Mouse (Mus musculus): ENCODE measurements around the gene D430042O09Rik. TPM values are rescaled to one million over a fixed set of nuclear protein-coding genes. Genes with fewer than 3 reads are reported as not detected.

Gene D430042O09Rik
- total RNA-seq, 2 experiments from 2014 or later, result 18.1 to 25.4 TPM

GRCm38 (mm10) chr7:125868570-125868969 is 160.9 kb downstream of the D430042O09Rik start:
- no peak for DNase-seq (ENCODE audit: low spot score in 2 of 2)

- DNase-seq (ENCODE audit: low spot score in 2 of 2), result no peak
Observed at GRCm38 (mm10) chr7:125871404-125872201, 163.9 kb downstream of the D430042O09Rik start.

- no peak for DNase-seq (ENCODE audit: low spot score in 2 of 2)
Observed at GRCm38 (mm10) chr7:125872202-125872580, 164.5 kb downstream of the D430042O09Rik start.

- no peak for DNase-seq (ENCODE audit: low spot score in 2 of 2)
Observed at GRCm38 (mm10) chr7:125872874-125873273, 165.2 kb downstream of the D430042O09Rik start.

DNA sequence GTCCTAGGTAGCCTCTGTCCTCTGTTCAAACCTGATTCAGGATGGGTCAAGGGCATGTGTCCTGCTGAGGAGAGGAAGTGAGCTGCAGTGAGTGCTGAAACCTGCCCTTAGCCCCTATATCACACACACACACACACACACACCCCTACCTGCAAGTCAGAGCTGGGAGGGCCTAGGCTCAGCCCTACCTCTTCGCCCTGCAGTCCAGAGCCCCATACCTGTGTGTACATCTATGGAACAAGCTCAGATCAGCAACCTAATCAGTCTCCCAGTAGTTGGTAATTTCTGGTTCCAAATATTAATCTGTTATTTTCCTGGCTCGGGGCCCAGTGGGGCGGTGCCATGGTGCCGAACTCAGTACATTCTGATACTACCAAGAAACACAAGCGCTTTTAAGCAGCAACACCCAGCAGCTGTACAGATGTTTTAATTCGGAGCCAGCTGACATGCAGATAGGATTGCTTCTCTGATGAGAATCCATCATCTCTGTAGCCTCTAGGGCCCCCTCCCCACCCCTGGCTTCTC is 166.3 kb downstream of the D430042O09Rik start:
- no peak for DNase-seq (ENCODE audit: low spot score in 2 of 2)

GRCm38 (mm10) chr7:125878040-125878439 is 170.4 kb downstream of the D430042O09Rik start:
- no peak for DNase-seq (ENCODE audit: low spot score in 2 of 2)

DNA sequence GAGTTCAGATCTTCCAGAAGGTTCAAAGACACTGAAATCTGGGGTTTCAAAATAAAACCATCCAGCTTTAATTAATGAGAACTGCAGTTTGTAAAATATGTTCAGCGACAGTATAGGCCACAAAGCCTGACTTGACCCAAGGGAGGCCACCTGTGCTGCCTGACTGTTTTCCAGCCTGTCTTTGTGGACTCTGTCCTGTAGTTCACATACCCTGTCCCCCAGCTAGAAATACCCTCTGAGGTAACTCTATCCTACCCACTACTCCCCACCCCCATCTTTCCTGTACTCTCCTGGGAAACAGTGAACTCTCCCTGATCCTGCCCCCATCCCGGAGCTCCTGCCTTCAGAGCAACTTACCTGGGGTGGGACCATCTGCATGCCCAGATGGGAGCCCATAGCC is 175.5 kb downstream of the D430042O09Rik start:
- DNase-seq (ENCODE audit: low spot score in 2 of 2), result no peak

DNA sequence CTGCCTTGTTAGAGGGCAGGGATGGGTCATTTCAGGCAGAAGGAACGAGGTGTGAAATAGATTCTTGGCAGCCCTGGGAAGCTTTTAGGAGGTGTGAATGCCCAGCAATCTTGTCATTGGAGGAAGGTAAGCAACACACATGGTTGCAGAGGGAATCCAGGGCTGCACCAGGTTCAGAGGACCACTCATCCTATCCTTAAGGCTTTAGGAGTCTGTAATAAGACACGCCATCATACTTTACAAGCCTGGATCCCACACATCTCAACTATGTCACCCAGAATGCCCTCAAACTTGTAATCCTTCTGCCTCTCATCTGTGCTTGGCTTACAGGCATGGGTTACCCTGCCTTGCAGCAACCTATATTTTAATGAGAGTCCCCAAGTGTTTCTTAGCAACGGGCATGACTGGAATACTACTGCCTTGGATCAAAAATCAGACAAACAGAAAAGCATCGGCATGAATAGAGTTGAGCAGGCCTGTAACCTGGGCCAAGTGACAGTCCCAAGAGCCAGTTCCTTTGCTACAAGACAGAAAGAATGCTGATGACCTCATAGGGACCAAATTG is 178.5 kb downstream of the D430042O09Rik start:
- DNase-seq (ENCODE audit: low spot score in 2 of 2), result no peak

DNA sequence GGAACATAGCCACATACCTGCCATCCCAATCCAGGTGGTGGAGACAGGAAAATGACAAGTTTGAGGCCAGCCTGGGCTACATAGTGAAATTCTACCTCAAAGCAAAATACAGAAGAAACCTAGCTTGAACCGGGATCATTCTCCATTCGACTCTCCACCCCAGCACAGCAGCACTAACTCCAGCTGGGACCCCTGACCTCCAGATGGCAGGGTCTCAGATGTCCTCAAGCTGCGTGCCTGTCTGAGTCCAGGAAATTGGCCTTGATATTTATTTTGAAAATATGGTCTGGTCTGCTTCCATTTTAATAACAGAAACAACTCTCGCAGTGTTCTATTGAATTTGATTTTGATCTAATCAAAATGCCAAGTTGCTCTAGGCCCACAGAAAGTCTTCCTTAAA is 179.4 kb downstream of the D430042O09Rik start:
- DNase-seq (ENCODE audit: low spot score in 2 of 2), result no peak

- DNase-seq (ENCODE audit: low spot score in 2 of 2), result no peak
Observed at GRCm38 (mm10) chr7:125887761-125888160, 180.1 kb downstream of the D430042O09Rik start.

DNA sequence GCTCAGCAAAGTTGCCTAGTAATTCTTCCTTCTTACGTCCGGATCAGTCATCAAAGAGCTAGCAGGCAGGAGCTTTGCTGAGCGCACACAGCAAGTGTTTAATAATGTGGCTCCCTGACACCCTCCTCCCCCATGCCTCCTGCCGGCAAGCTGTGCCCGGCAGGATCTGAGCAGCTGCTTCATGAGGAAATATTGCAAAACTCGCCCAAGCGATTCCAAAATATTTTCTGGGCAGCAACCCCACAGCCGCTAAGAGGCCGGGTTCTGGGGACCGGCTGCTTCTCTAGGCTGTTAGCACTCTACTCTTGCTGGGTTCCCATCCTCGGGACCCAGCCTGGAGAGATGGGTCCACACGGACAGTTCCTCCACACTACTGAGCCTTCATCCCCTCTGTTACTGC is 180.7 kb downstream of the D430042O09Rik start:
- DNase-seq (ENCODE audit: low spot score in 2 of 2), result no peak

DNA sequence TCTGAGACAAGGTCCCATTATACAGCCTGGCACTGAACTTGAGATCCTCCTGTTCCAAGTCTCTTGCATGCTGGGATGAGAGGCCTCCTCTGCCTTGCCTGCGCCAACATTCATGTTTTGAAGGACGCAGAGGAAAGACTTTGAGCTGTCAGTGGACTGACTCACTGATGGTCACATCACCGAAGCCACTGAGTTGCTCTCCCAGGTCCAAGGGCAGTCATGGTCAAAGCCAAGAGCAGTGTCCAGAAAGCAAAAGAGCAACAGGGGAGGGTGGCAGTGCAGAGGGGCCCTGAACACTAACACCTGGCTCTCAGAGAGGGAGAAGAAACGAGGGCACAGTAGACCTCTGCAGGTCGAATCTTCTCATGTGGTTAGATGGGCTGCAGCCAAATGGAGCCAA is 185.9 kb downstream of the D430042O09Rik start:
- DNase-seq (ENCODE audit: low spot score in 2 of 2), result no peak

- no peak for DNase-seq (ENCODE audit: low spot score in 2 of 2)
Observed at GRCm38 (mm10) chr7:125897059-125897458, 189.4 kb downstream of the D430042O09Rik start.

DNA sequence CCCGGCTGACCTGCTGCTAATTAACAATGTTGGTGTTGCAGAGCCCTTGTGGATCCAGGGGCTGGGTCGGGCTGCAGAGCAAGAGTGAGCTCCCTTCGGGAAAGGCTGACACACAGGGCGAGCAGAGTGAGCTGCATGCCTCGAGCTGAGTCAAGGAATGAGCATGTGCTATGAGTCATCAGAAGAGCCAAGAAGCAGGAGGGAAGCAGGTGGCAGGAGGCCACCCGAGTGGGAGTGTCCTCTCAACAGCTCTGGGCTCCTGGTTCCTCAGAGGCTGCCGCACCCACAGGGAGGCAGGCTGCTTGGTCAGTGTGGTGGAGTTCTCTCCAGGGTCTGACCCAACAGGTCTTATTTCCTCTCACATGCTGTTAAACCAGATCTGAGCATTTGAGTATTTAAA is 191.3 kb downstream of the D430042O09Rik start:
- peak; percentile 55 to 73 for DNase-seq (ENCODE audit: low spot score in 2 of 2)

DNA sequence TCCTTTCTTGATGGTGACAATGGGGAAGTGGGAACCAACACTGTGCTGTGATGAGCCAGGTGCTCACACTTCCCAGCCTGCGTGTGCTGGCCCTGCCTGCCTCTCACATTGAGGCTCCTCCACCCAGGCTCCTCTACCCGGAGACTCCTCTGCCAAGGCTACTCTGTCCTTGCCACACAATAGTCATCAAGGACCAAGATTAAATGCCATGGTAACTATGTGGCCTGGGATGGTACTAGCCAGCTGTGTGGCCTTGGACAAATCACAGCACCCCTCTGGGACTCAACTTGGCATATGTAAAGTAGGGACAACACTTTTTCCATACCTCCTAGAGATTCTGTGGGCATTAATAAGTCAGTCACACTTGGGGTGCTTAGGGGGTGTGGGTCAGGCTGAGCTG is 192.2 kb downstream of the D430042O09Rik start:
- peak in 1 of 2 experiments; percentile 59 for DNase-seq (ENCODE audit: low spot score in 2 of 2)

GRCm38 (mm10) chr7:125900386-125901161 is 192.9 kb downstream of the D430042O09Rik start:
- DNase-seq (ENCODE audit: low spot score in 2 of 2), result no peak

DNA sequence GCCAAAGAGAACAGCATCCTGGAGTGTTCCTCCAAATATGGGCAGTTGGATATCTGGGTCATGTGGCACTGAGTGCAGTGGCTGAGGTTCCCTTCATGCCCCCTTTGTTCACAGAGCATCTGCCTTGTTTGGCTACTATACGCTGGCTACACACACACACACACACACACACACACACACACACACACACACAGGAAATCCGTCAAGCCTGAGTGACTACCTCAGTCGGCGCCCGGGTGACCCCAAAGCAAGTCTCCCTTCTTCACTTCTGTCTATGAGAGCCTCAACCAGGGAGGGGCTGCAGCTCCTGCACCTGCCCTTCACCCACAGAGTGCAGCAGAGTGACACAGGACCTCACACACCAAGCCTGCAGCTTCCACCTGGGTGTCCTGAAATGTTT is 213.1 kb downstream of the D430042O09Rik start:
- DNase-seq (ENCODE audit: low spot score in 2 of 2), result no peak

DNA sequence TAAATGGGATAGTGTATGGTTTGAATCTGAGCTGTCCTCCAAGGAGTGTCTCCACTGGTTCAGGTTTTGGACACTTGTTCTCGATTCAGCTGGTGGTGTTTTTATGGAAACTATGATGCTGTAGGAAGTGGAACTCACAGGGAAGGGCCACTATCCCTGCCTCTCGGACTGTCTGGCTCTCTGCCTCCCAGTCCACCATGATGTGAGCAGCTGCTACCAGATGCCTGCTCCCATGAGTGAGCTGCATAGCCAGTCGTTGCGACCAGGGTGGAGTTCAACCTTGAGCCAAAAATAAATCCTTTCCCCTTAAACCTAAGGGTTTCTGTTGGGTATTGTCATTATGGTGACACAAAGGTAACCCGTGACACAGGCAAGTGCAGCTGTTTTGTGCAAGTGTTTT is 216.4 kb downstream of the D430042O09Rik start:
- DNase-seq (ENCODE audit: low spot score in 2 of 2), result no peak

Measured in adrenal gland, adult 18-20 months (tissue).